Mouse (Mus musculus) neutrophil, adult 83 days (primary cell): ENCODE measurements around the gene Car15. TPM values are rescaled to one million over a fixed set of nuclear protein-coding genes. Genes with fewer than 3 reads are reported as not detected.

Experiments
- total RNA-seq, 2 experiments: library from RNA; stranded (reverse); gene quantifications; one replicate each; pipeline ENCODE4 v1.2.4; 2023

Gene Car15
- total RNA-seq, result 1 to 10 TPM; 3.7 to 6.8 TPM

DNA sequence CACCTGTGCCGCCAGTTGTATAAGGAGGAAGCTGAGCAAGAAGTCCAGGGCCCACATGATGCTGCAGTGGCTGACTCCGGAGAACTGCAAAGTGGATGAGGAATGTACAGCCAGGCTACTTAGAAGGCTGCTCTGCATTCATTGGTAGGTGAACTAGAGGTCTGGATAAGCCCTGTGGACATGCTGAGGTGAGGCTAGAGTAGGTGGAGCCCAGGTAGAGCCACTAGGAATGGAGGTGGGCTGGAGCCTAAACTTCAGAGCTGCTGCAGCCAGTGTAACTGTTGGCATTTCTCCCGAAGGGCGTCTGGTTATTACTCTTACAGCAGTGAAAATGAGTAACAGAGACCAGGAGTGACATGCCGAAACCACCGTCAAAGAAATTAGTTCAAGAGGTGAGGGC is at the start of gene Car15:
TSS of gene Car15 (minus strand) at position 314 of the 400 bp plus-strand sequence.

DNA sequence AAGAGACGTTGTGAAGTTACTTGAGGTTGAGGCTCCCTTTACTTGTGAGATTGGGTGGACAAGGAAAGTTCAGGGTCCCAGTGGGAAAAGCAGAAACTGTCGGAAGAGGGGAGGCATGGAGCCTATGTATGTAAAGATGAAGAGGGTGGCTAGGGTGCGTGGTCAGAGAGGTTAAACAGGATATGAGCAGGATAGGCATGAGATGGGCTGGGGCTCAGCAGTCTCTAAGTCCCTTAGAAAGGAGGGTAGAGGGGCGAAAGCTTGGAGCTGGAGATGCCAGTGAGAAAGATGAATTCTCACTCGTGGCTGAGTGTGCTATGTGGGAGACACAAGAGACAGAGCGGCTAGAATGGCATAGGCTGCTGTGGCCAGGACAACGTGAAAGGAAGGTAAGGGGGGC is 5.3 kb downstream of the Car15 start, which contains the start of gene B830017H08Rik:
TSS of gene B830017H08Rik (plus strand) at position 301 of the 400 bp plus-strand sequence.

DNA sequence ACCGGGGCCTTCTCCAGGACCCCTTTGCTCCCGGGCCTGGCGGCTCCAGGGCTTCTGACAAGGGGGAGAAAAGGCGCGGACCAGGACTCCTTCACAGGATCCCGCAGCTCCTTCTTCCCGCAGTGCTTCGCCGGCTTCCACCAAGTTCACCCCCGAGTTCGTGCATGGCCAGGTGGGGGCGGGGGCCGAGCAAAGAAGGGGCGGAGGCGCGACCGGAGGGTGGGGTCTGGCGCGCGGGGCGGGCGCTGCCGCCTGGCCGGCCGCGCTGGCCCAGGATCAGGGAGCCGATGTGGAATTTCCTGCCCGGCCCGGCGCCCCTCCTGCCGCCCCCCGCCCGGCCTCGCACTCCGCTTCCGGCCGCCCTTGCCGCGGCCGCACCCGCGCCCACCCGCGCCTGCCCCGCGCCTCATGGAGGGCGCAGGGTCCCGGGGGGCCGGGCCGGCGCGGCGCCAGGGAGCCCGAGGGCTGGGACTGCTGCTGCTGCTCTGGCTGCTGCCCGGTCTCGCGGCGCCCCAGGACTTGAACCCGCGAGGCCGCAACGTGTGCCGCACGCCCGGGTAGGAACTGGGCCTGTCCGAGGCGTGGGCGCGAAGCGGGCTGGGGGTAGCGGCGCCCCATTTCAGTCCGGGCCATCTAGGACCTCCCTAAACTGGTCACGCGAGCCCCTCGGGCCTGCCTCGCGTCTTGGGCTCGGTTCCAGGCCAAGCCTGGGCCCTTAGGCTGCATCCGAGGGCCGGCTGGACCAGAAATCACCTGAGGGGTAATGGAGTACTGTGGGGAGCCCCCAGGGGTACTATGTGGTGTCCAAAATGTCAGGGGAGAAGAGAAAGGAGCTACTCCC is 41.0 kb downstream of the Car15 start, which contains the start of gene Scarf2:
TSS of gene Scarf2 (plus strand) at position 312 of the 841 bp plus-strand sequence.

Other genes with a start within 250 kb of the Car15 start
- gene Smpd4, start 219.0 kb downstream of the Car15 start, total RNA-seq, result 10 to 100 TPM; 24.6 to 30.2 TPM
- gene Ccdc74a, start 191.9 kb downstream of the Car15 start, total RNA-seq, result 1 to 10 TPM; 1.0 to 1.5 TPM
- gene Med15, start 105.5 kb downstream of the Car15 start, total RNA-seq, result 10 to 100 TPM; 72.6 to 88.4 TPM
- 10 to 100 TPM; 12.4 to 15.8 TPM for gene Klhl22, start 78.7 kb downstream of the Car15 start, total RNA-seq
- under 1 TPM; 0.31 to 0.59 TPM for gene Scarf2, start 41.1 kb downstream of the Car15 start, total RNA-seq
- not detected for gene B830017H08Rik, start 5.2 kb downstream of the Car15 start, total RNA-seq
- gene Gm20518, start 53.3 kb upstream of the Car15 start, total RNA-seq, result under 1 TPM; 0.33 to 0.73 TPM
- not detected for gene Tssk1, start 55.9 kb upstream of the Car15 start, total RNA-seq
- gene Dgcr2, start 60.2 kb upstream of the Car15 start, total RNA-seq, result 10 to 100 TPM; 40.7 to 40.8 TPM
- not detected for gene Tssk2, start 60.3 kb upstream of the Car15 start, total RNA-seq
- gene Ess2, start 73.0 kb upstream of the Car15 start, total RNA-seq, result 10 to 100 TPM; 19.6 to 19.9 TPM
- gene Gsc2, start 76.7 kb upstream of the Car15 start, total RNA-seq, result not detected
- gene Slc25a1, start 89.9 kb upstream of the Car15 start, total RNA-seq, result 10 to 100 TPM; 16.1 to 18.1 TPM
- gene Vpreb2, start 142.1 kb upstream of the Car15 start, total RNA-seq, result 1 to 10 TPM in 1 of 2 experiments, not detected in 1; 1.5 TPM
- gene Dgcr6, start 214.5 kb upstream of the Car15 start, total RNA-seq, result 1 to 10 TPM; 6.6 to 8.2 TPM